Mouse (Mus musculus) inflammation-experienced regulatory T-cells, adult 6 months (primary cell): Measurements from ENCODE around the gene Lmna. TPM values are rescaled to one million over a fixed set of nuclear protein-coding genes. Genes with fewer than 3 reads are reported as not detected.

Source experiments
- ATAC-seq: one replicate; pipeline ENCODE4 v1.8.0; 2017
- polyA plus RNA-seq, 3 experiments: library from polyadenylated mRNA; unstranded; fragments of 100-300 nt; shearing (Covaris generic); gene quantifications; one replicate each; pipeline ENCODE4 v1.2.1; 2017

Lmna gene
- polyA plus RNA-seq, 3 experiments from 2014 or later: 2.6 to 8.0 (median 4.0) TPM

DNA sequence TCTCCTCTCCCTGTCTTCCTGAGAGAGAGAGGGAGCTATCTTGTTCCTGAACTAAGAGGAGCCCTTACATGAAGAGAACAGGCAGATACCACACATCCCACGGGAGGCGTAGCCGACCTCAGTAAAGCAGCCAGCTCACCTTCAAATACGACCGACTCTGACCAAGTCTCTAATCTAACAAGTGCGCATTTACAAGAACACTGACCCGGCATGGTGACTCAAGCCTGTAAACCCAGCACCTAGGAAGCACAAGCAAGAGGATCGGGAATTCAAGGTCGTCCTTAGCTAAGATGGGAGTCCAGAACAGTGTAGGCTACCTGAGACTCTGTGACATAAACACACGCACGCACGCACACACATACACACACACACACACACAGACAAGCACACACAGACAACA lies 67.3 kb downstream of the Lmna start:
- no peak for ATAC-seq

DNA sequence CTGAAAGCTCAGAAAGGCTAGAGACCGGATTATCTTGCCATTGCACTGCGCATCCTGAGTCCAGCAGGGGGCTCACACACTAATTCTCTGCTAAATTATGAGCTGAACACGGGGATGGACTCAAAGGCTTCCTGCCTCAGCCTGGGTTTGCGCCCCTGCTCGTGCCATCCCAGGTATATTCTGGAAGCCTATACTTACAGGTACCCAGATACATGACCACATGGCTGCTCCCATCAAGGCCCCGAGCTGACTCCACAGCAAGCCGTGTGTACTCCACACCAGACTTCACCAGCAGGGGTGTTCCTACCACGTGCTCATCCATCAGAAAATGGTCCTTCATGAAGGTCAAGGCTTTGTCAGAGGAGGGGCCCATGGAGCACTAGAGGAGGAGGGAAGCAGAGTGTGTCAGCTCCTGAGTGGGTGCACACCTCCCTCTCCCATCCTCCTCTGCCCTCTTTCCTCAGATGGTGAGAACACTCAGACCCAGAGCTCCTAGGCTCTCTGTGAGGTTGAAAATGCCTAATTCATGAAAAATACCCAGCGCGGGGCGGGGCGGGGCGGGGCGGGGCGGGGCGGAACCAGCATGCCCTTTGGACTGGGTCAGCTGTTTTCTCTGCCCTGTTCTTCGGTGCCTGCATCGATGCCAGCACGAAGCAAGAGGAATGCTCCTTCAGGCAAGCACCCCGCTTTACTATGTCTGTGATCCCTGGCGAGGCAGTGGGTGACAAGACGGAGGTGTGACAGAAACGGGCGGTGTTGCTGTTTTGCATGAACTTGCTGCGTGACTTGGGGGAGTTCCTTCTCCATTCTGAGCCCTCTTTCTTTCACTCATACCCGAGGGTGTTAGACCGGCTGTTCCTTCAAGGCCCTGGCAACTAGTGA lies 69.0 kb downstream of the Lmna start:
- ATAC-seq: peak; percentile 54

DNA sequence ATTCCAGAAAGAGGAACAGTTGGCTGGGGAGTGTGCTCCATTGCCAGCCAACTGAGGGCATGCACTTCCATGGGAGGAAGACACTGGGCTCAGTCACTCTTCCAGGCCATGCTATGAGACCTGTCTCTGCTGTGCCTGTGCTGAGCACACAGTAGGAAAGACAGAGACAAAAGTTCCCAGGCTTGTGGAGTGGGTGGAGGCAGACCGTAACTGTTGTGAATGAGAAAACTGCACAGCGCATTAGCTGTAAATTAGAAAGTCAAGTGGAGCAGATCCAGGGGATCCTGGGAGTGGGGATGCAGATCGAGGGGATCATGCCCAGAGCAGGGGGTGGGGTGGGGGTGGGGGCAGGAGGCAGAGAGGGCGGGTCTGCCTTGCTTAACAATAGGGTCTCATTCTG lies 70.2 kb downstream of the Lmna start:
- ATAC-seq: no peak

DNA sequence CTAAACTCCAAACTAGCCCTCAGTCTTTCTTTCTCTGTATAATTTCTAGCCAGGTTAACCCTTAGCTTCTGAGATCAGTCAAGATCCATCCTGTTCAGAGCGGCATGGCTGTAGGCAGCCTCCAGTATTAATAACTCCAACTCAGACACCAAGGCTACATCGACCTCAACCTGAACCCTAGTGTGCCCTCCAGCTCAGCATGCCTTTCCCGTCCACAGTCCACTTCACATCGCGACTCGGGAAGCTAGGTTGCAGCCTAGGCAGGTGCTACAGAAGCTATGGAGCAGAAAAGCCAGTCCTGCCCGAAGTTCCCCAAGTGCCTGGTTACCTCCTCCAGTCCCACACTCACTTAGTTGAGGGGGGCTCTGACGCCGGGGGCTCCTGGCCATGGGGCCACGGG lies 72.3 kb downstream of the Lmna start:
- no peak for ATAC-seq

DNA sequence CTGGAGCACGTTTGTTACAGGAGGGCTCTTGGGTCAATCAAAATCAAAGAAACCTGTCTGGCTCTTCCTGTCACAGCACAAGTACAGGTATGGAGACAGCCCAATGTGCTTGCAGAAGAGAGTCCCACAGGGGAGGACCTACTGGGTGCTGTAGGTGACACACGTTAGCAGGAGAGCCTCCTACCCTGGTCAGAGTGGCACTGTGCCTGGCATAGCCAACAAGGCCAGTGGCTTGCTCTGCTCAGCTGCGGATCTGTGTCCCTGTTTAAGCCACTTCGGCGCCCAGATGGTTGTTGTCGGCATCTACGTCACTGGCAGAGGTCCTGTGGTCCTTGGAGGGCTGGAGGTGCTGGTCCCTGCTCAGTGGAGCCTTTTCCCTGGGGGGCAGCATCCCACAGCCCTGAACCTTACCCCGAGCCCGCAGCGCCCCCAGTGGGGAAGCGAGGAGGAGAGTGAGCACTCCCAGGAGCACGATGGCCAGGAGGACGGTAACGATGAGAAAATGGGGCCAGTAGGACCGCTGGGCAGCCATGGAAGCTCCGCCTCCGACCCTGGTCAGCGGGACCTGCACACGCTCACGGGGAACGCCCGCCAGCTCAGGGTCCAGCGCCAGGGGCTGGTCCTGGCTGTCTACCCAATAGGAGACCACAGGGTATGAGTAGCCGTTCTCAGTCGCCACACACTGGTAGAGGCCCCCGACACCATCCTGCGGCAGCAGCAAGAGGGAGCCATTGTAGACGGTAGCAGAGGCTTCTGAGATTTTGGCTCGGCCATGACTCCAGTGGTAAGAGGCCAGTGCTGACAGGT lies 73.2 kb downstream of the Lmna start:
- ATAC-seq: no peak

DNA sequence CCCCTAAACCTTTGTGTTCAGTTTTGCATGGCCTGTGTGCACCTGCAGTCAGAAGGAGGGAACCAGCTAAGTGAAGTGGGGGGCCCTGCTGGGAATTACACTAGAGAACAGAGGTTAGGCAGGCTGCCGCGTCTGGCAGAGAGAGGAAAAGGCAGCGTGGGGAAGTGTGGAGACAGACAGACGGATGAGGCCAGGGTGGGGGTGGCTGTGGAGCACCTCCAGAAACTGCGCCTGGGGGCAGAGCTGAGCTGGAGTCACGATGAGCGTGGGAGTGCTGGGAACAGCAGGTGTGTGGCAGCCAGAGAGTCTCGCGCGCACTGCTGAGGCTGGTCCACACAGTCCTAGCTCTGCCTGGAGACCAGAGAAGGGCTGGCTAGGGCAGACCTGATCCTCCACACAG lies 74.2 kb downstream of the Lmna start:
- no peak for ATAC-seq

Other genes starting within 250 kb of the Lmna start
- not detected for gene Gm38392, start 222.7 kb downstream of the Lmna start, polyA plus RNA-seq
- gene Tsacc, start 213.0 kb downstream of the Lmna start, polyA plus RNA-seq: 1 to 10 TPM; 2.3 to 6.2 (median 3.6) TPM
- gene Cct3, start 212.8 kb downstream of the Lmna start, polyA plus RNA-seq: 100 to 1,000 TPM; 157 to 218 (median 188) TPM
- gene Glmp, start 184.9 kb downstream of the Lmna start, polyA plus RNA-seq: 100 to 1,000 TPM; 335 to 443 (median 344) TPM
- 1 to 10 TPM; 1.2 to 2.4 (median 1.8) TPM for gene Tmem79, start 173.8 kb downstream of the Lmna start, polyA plus RNA-seq
- gene Smg5, start 173.7 kb downstream of the Lmna start, polyA plus RNA-seq: 10 to 100 TPM; 26.1 to 47.1 (median 37.8) TPM
- not detected for gene Paqr6, start 145.4 kb downstream of the Lmna start, polyA plus RNA-seq
- not detected for gene Bglap3, start 137.2 kb downstream of the Lmna start, polyA plus RNA-seq
- not detected for gene Bglap2, start 131.3 kb downstream of the Lmna start, polyA plus RNA-seq
- gene Bglap, start 125.5 kb downstream of the Lmna start, polyA plus RNA-seq: not detected
- gene Pmf1, start 99.6 kb downstream of the Lmna start, polyA plus RNA-seq: 100 to 1,000 TPM in 1 of 3 experiments, 10 to 100 TPM in 2; 46.3 to 105 (median 50.5) TPM
- gene Slc25a44, start 84.8 kb downstream of the Lmna start, polyA plus RNA-seq: 10 to 100 TPM; 11.2 to 14.6 (median 14.4) TPM
- 10 to 100 TPM; 24.5 to 49.0 (median 28.3) TPM for gene Sema4a, start 48.8 kb downstream of the Lmna start, polyA plus RNA-seq
- gene Mex3a, start 22.4 kb upstream of the Lmna start, polyA plus RNA-seq: under 1 TPM; 0.17 to 0.20 (median 0.18) TPM
- gene Rab25, start 38.3 kb upstream of the Lmna start, polyA plus RNA-seq: not detected
- gene Lamtor2, start 43.1 kb upstream of the Lmna start, polyA plus RNA-seq: 100 to 1,000 TPM; 149 to 189 (median 187) TPM
- gene Ubqln4, start 43.8 kb upstream of the Lmna start, polyA plus RNA-seq: 10 to 100 TPM in 2 of 3 experiments, 1 to 10 TPM in 1; 9.8 to 15.5 (median 12.1) TPM
- gene Ssr2, start 65.9 kb upstream of the Lmna start, polyA plus RNA-seq: 100 to 1,000 TPM; 131 to 197 (median 161) TPM
- gene Arhgef2, start 96.0 kb upstream of the Lmna start, polyA plus RNA-seq: 10 to 100 TPM; 37.5 to 56.4 (median 46.5) TPM
- not detected for gene Rxfp4, start 143.2 kb upstream of the Lmna start, polyA plus RNA-seq
- gene Khdc4, start 175.8 kb upstream of the Lmna start, polyA plus RNA-seq: 10 to 100 TPM; 36.1 to 57.0 (median 47.9) TPM
- gene Rit1, start 206.9 kb upstream of the Lmna start, polyA plus RNA-seq: 10 to 100 TPM; 34.1 to 55.2 (median 40.3) TPM